Mouse (Mus musculus) midbrain, embryonic 13.5 days (tissue): ENCODE data around the gene Dcn. TPM values are rescaled to one million over a fixed set of nuclear protein-coding genes. Genes with fewer than 3 reads are reported as not detected.

Source experiments
- ATAC-seq: fragments of 200-750 bp; cut with Nextera tagmentation; 2 replicates; pipeline ENCODE4 v1.8.0; 2017; ENCODE audit warnings: mild to moderate bottlenecking, moderate TSS enrichment, moderate library complexity
- H3K27ac ChIP-seq: fragments of 300-500 bp; sonication (generic); 2 replicates; pipeline ENCODE4 v1.5.1; 2015; ENCODE audit warnings: inconsistent platforms, mild to moderate bottlenecking, moderate library complexity
- H3K27me3 ChIP-seq: fragments of 300-500 bp; sonication (generic); 2 replicates; pipeline ENCODE4 v1.6.1; 2015; ENCODE audit warnings: mild to moderate bottlenecking, inconsistent platforms
- H3K36me3 ChIP-seq: fragments of 300-500 bp; sonication (generic); 2 replicates; pipeline ENCODE4 v1.6.1; 2015; ENCODE audit warnings: mild to moderate bottlenecking, inconsistent platforms
- H3K4me1 ChIP-seq: fragments of 300-500 bp; sonication (generic); replicated peaks from 2 replicates; pipeline ENCODE4 v1.6.1; 2015; ENCODE audit warnings: inconsistent platforms
- H3K4me2 ChIP-seq: fragments of 300-500 bp; sonication (generic); replicated peaks from 2 replicates; pipeline ENCODE4 v1.6.1; 2015; ENCODE audit warnings: moderate library complexity, mild to moderate bottlenecking, inconsistent platforms
- H3K4me3 ChIP-seq: fragments of 300-500 bp; sonication (generic); replicated peaks from 2 replicates; pipeline ENCODE4 v1.5.1; 2015; ENCODE audit warnings: mild to moderate bottlenecking, inconsistent platforms
- H3K9ac ChIP-seq: fragments of 300-500 bp; sonication (generic); replicated peaks from 2 replicates; pipeline ENCODE4 v1.6.1; 2015; ENCODE audit warnings: mild to moderate bottlenecking, inconsistent platforms
- H3K9me3 ChIP-seq: fragments of 300-500 bp; sonication (generic); 2 replicates; pipeline ENCODE4 v1.6.1; 2016; ENCODE audit warnings: mild to moderate bottlenecking, inconsistent platforms
- WGBS: fragments of 180-500 bp; shearing (Covaris S2); methylation state at CpG from one replicate; pipeline ENCODE4 v1.1.7; 2015; 5-methylcytosine and 5-hydroxymethylcytosine counted together
- polyA plus RNA-seq: library from polyadenylated mRNA; unstranded; fragments of >200 nt; fragmentation: Nextera tagmentation; extraction: Ambion mirVana; gene quantifications from 2 replicates; pipeline ENCODE4 v1.2.1, GENCODE M21; 2015

Dcn gene
- polyA plus RNA-seq, 1 experiment from 2014 or later, result 63.4 TPM

GRCm38 (mm10) chr10:97567489-97568135 lies 88.2 kb downstream of the Dcn start:
- H3K27me3 ChIP-seq, result no peaks in the 10 kb centered on the region
- no peak overlapping the region for H3K4me2 ChIP-seq
- no peak overlapping the region for H3K4me3 ChIP-seq
- no peak for ATAC-seq
- no peaks in the 10 kb centered on the region for H3K9me3 ChIP-seq
- H3K9ac ChIP-seq, result no peak overlapping the region
- no peak overlapping the region for H3K27ac ChIP-seq
- WGBS, result 56% methylated on average over 8 of the region's 8 CpGs
- no peaks in the 10 kb centered on the region for H3K4me1 ChIP-seq
- no peaks in the 10 kb centered on the region for H3K36me3 ChIP-seq

Other genes with a start within 250 kb of the Dcn start
- 31.3 and 35.8 TPM in 2 replicates for gene Lum, start 85.5 kb downstream of the Dcn start, polyA plus RNA-seq
- gene Kera, start 127.3 kb downstream of the Dcn start, polyA plus RNA-seq, result not detected in 2 replicates
- 0.30 and 0.63 TPM in 2 replicates for gene Epyc, start 164.5 kb downstream of the Dcn start, polyA plus RNA-seq
- not detected in 2 replicates for gene Ccer1, start 213.4 kb downstream of the Dcn start, polyA plus RNA-seq
- not detected in 2 replicates for gene C030005K15Rik, start 247.1 kb downstream of the Dcn start, polyA plus RNA-seq